Mouse (Mus musculus): ENCODE results near the gene Ccp110.

GRCm38 (mm10) chr7:118769655-118770054 is 57.3 kb downstream of the Ccp110 start:
- no peak for TF ChIP-seq CTCF (IDR thresholded peaks at IDR 0.05; ENCODE audit: control insufficient read depth, insufficient read depth, insufficient replicate concordance, low read depth, low read length)
- TF ChIP-seq POLR2A (IDR thresholded peaks at IDR 0.05; ENCODE audit: control insufficient read depth, low read depth, low read length) = no peak

Measured in testis, adult 2 months (tissue).